In the genomic region with DNA sequence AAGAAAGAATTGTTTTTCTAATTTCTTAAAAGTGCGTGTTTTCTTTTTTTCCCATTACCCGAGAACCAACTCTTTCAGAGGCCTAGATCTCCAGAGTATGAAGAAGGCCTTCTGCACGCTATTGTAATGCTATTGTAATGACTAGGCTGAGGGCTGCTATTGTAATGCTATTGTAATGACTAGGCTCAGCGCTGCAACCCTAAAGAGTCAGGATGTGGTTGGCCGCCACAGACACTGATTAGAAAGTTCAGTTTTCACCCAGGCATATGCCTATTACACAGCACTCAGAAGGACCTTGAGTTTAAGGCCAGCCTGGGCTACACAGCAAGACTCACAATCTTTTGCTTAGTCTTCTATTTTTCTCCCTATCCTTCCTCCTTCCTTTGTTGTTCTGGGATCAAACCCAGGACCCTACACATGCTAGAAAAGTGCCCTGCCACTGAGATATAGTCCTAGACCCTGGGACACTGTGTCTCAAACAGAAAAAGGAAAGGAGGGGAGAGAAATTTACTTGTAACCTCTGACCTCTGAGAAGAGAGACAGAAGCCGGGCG, we compare ENCODE assay signal across 29 mouse cellular contexts. TPM values are rescaled to one million over a fixed set of nuclear protein-coding genes. Genes with fewer than 3 reads are reported as not detected.
DNase-seq lines count a peak whose midpoint lies in the region; ATAC-seq and TF ChIP-seq lines count a peak whose summit lies in the region.
"Had no signal": no experiment of that assay in that cellular context is flagged by ENCODE, and none has a peak within 500 bp of the region (broad histone marks: within the 10 kb centered on the region; RNA-seq: fewer than 3 reads in every experiment).

No protein-coding gene starts in this region.

- DNase-seq in heart, adult 11 months: peak; percentile 72
- DNase-seq in heart, embryonic 10.5 days (ENCODE audit: low spot score): no peak
- DNase-seq in MEL (ENCODE audit: low read depth, low spot score): peak; percentile 54
- peak; percentile 22 to 36 for DNase-seq in natural killer cell, adult 2 months (ENCODE audit: low spot score in 2 of 2)
- no peak for DNase-seq in right cerebral cortex, postnatal 36 days (ENCODE audit: low spot score in 2 of 2)
- DNase-seq in left cerebral cortex, postnatal 14 days (ENCODE audit: low spot score in 2 of 2): no peak
- DNase-seq: adrenal gland, postnatal 14 days; cerebellum, adult 9-11 months; forebrain, postnatal 0 days; gastrocnemius, adult 2 months; kidney, postnatal 10 days; left cerebral cortex, postnatal 4 days; liver; lung, postnatal 10 days; right cerebral cortex, adult 18-20 months had no signal

- H3K4me3 ChIP-seq in heart, embryonic 10.5 days: no peak overlapping the region
- no peak overlapping the region for H3K4me3 ChIP-seq in MEL (ENCODE audit: control insufficient read depth in 1 of 2, insufficient read depth in 1 of 2, low read depth in 2 of 2, low read length in 2 of 2)
- no peak overlapping the region for H3K4me3 ChIP-seq in neural tube, embryonic 15.5 days (replicated peaks)
- H3K4me3 ChIP-seq: gastrocnemius, adult 2 months; heart, embryonic 13.5 days; neural tube, embryonic 12.5 days had no signal

- TF ChIP-seq POLR2A in MEL (IDR thresholded peaks at IDR 0.05; ENCODE audit: control insufficient read depth in 1 of 2, insufficient read depth in 1 of 2, low read depth in 1 of 2, low read length in 2 of 2, poor library complexity in 1 of 2): no peak

- TF ChIP-seq CTCF in MEL (IDR thresholded peaks at IDR 0.05 in 2 of 3, conservative IDR thresholded peaks at IDR 0.05 in 1 of 3; ENCODE audit: control insufficient read depth in 1 of 3, insufficient read depth in 1 of 3, low read depth in 2 of 3, low read length in 3 of 3, poor library complexity in 1 of 3, severe bottlenecking in 1 of 3): no peak

- H3K36me3 ChIP-seq in heart, embryonic 10.5 days: peaks cover 44% of the 10 kb centered on the region
- peaks cover 0 to 5% of the 10 kb centered on the region in 2 experiments; a peak in 3 of 4 replicates for H3K36me3 ChIP-seq in MEL (ENCODE audit: control insufficient read depth in 1 of 2, insufficient read depth in 2 of 2, low read length in 2 of 2)
- H3K36me3 ChIP-seq in neural tube, embryonic 15.5 days: peaks cover 35% of the 10 kb centered on the region

- intact Hi-C loops in left cerebral cortex, postnatal 14 days (cut with DNase I): no loop called here

- peak; percentile 19 to 24; a peak in 2 of 4 replicates for ATAC-seq in hematopoietic stem cell, adult 5-6 weeks (replicated peaks in 1 of 2; ENCODE audit: insufficient read depth in 1 of 2, low FRiP score in 2 of 2, low TSS enrichment in 1 of 2, low read depth in 1 of 2, poor library complexity in 2 of 2, severe bottlenecking in 2 of 2)
- no peak for ATAC-seq in neural tube, embryonic 15.5 days (ENCODE audit: low FRiP score)
- ATAC-seq: forebrain, postnatal 0 days; intestine, postnatal 0 days had no signal

- TF ChIP-seq RAD21 in MEL (IDR thresholded peaks at IDR 0.05; ENCODE audit: low read depth, low read length): no peak

- WGBS in heart, embryonic 10.5 days: 79% methylated on average over 7 of the region's 7 CpGs
- 61% methylated on average over 7 of the region's 7 CpGs for WGBS in neural tube, embryonic 15.5 days

- H3K79me2 ChIP-seq in MEL (ENCODE audit: control insufficient read depth, insufficient read depth, low read length, poor library complexity): peaks cover 2% of the 10 kb centered on the region; the same call in 1 of the 2 replicates

- H3K27me3 ChIP-seq in heart, embryonic 10.5 days (ENCODE audit: insufficient read depth, poor library complexity, severe bottlenecking): no peaks in the 10 kb centered on the region
- no peaks in the 10 kb centered on the region for H3K27me3 ChIP-seq in MEL (ENCODE audit: control insufficient read depth in 1 of 2, insufficient read depth in 2 of 2, low read length in 2 of 2)
- H3K27me3 ChIP-seq in neural tube, embryonic 15.5 days (replicated peaks): no peaks in the 10 kb centered on the region
- H3K27me3 ChIP-seq: heart, embryonic 13.5 days; neural tube, embryonic 12.5 days had no signal

- no peak overlapping the region for H3K4me2 ChIP-seq in neural tube, embryonic 15.5 days
- H3K4me2 ChIP-seq: heart, embryonic 13.5 days; hindbrain, embryonic 14.5 days; neural tube, embryonic 12.5 days had no signal

- H3K9me3 ChIP-seq in heart, embryonic 10.5 days: no peaks in the 10 kb centered on the region
- H3K9me3 ChIP-seq in MEL (replicated peaks; ENCODE audit: insufficient read depth, low read length): no peaks in the 10 kb centered on the region
- H3K9me3 ChIP-seq in neural tube, embryonic 15.5 days (replicated peaks): no peaks in the 10 kb centered on the region
- H3K9me3 ChIP-seq: G1E; heart, embryonic 13.5 days; neural tube, embryonic 12.5 days had no signal

- TF ChIP-seq EP300 in MEL (IDR thresholded peaks at IDR 0.05; ENCODE audit: low read depth in 1 of 2, low read length in 2 of 2): peak in 1 of 2 experiments; percentile 15; a peak in 1 of 4 replicates

- peaks cover 10% of the 10 kb centered on the region for H3K4me1 ChIP-seq in heart, embryonic 10.5 days
- H3K4me1 ChIP-seq in MEL (ENCODE audit: control insufficient read depth in 1 of 2, insufficient read depth in 2 of 2, low read length in 2 of 2): peaks cover 4 to 5% of the 10 kb centered on the region in 2 experiments; a peak in 3 of 4 replicates
- H3K4me1 ChIP-seq in neural tube, embryonic 15.5 days: peaks cover 11% of the 10 kb centered on the region

- H3K27ac ChIP-seq in heart, embryonic 10.5 days: no peak overlapping the region
- H3K27ac ChIP-seq in MEL (ENCODE audit: control insufficient read depth, low read depth, low read length): peak overlapping the region; percentile 68
- no peak overlapping the region for H3K27ac ChIP-seq in neural tube, embryonic 15.5 days (replicated peaks)
- H3K27ac ChIP-seq: gastrocnemius, adult 2 months; heart, embryonic 13.5 days; hindbrain, embryonic 14.5 days; neural tube, embryonic 12.5 days had no signal

- H3K9ac ChIP-seq in MEL (ENCODE audit: control insufficient read depth, low read depth, low read length, poor library complexity, severe bottlenecking): no peak overlapping the region
- H3K9ac ChIP-seq in neural tube, embryonic 15.5 days (replicated peaks): no peak overlapping the region
- H3K9ac ChIP-seq: forebrain, postnatal 0 days; heart, embryonic 13.5 days; hindbrain, embryonic 14.5 days; neural tube, embryonic 12.5 days had no signal

TF ChIP-seq in MEL, 35 proteins besides CTCF, POLR2A, EP300 and RAD21:
- TF ChIP-seq KAT2A (conservative IDR thresholded peaks at IDR 0.05; ENCODE audit: low read depth, low read length): no peak

RNA-seq across cellular contexts. Expression of a gene that starts 4.7 kb away (rescaled TPM):
- polyA plus RNA-seq in heart, embryonic 10.5 days (2016; fragmentation: Nextera tagmentation; extraction: Ambion mirVana): 8.0 and 8.4 TPM in 2 replicates
- total RNA-seq in MEL (2012; rRNA removed): 5.8 and 8.2 TPM in 2 replicates
- 10 to 100 TPM in 1 of 2 experiments, not detected in 1; 17.5 TPM for polyA plus RNA-seq in MEL (2012; ENCODE audit: insufficient read depth in 1 of 2, insufficient read length in 2 of 2, low read depth in 1 of 2, low replicate concordance in 2 of 2, missing spikeins in 1 of 2)
- 4.3 TPM in 2 replicates for total RNA-seq in hematopoietic stem cell, adult 5-6 weeks (2017)
- total RNA-seq in left cerebral cortex, postnatal 14 days (2021): 10 to 100 TPM; 60.1 to 61.1 TPM
- 28.0 and 29.0 TPM in 2 replicates for polyA plus RNA-seq in neural tube, embryonic 15.5 days (2015; fragmentation: Nextera tagmentation; extraction: Ambion mirVana)

RNA-seq across cellular contexts. Expression of a gene that starts 4.9 kb away (rescaled TPM):
- polyA plus RNA-seq in heart, embryonic 10.5 days (2016; fragmentation: Nextera tagmentation; extraction: Ambion mirVana): 13.5 and 15.6 TPM in 2 replicates
- 7.4 and 12.4 TPM in 2 replicates for total RNA-seq in MEL (2012; rRNA removed)
- polyA plus RNA-seq in MEL (2012; ENCODE audit: insufficient read depth in 1 of 2, insufficient read length in 2 of 2, low read depth in 1 of 2, low replicate concordance in 2 of 2, missing spikeins in 1 of 2): 10 to 100 TPM in 1 of 2 experiments, not detected in 1; 15.5 TPM
- 4.1 and 11.3 TPM in 2 replicates for total RNA-seq in hematopoietic stem cell, adult 5-6 weeks (2017)
- 10 to 100 TPM; 24.9 to 28.3 TPM for total RNA-seq in left cerebral cortex, postnatal 14 days (2021)
- polyA plus RNA-seq in neural tube, embryonic 15.5 days (2015; fragmentation: Nextera tagmentation; extraction: Ambion mirVana): 16.5 and 17.3 TPM in 2 replicates

RNA-seq across cellular contexts. Expression of a gene that starts 33.4 kb away (rescaled TPM):
- 2,404 and 4,482 TPM in 2 replicates for polyA plus RNA-seq in heart, embryonic 10.5 days (2016; fragmentation: Nextera tagmentation; extraction: Ambion mirVana)
- total RNA-seq in MEL (2012; rRNA removed): not detected in 2 replicates
- polyA plus RNA-seq in MEL (2012; ENCODE audit: insufficient read depth in 1 of 2, insufficient read length in 2 of 2, low read depth in 1 of 2, low replicate concordance in 2 of 2, missing spikeins in 1 of 2): under 1 TPM in 1 of 2 experiments, not detected in 1; 0.26 TPM
- total RNA-seq in hematopoietic stem cell, adult 5-6 weeks (2017): not detected in 2 replicates
- total RNA-seq in left cerebral cortex, postnatal 14 days (2021): 1 to 10 TPM in 1 of 2 experiments, under 1 TPM in 1; 0.53 to 1.3 TPM
- polyA plus RNA-seq in neural tube, embryonic 15.5 days (2015; fragmentation: Nextera tagmentation; extraction: Ambion mirVana): 1.6 and 1.7 TPM in 2 replicates
- total RNA-seq: adrenal gland, postnatal 14 days; forebrain, postnatal 0 days; G1E; gastrocnemius, adult 2 months had no signal
- polyA plus RNA-seq: embryonic facial prominence, embryonic 14.5 days; G1E; gonadal fat pad, adult 2 months; liver, embryonic 16.5 days; small intestine, adult 2 months had no signal

RNA-seq across cellular contexts. Expression of a gene that starts 48.3 kb away (rescaled TPM):
- 124 and 308 TPM in 2 replicates for polyA plus RNA-seq in heart, embryonic 10.5 days (2016; fragmentation: Nextera tagmentation; extraction: Ambion mirVana)
- total RNA-seq in MEL (2012; rRNA removed): not detected in 2 replicates
- polyA plus RNA-seq in MEL (2012; ENCODE audit: insufficient read depth in 1 of 2, insufficient read length in 2 of 2, low read depth in 1 of 2, low replicate concordance in 2 of 2, missing spikeins in 1 of 2): not detected
- total RNA-seq in hematopoietic stem cell, adult 5-6 weeks (2017): not detected in 2 replicates
- not detected for total RNA-seq in left cerebral cortex, postnatal 14 days (2021)
- 0.33 TPM in 1 of 2 replicates, not detected in the other for polyA plus RNA-seq in neural tube, embryonic 15.5 days (2015; fragmentation: Nextera tagmentation; extraction: Ambion mirVana)
- total RNA-seq: adrenal gland, postnatal 14 days; forebrain, postnatal 0 days; G1E; gastrocnemius, adult 2 months; layer of hippocampus, adult 8-10 months; left cerebral cortex, adult 18-20 months; left cerebral cortex, postnatal 4 days had no signal
- polyA plus RNA-seq: brain, embryonic 14.5 days; embryonic facial prominence, embryonic 14.5 days; G1E; gonadal fat pad, adult 2 months; intestine, postnatal 0 days; liver, embryonic 16.5 days; neural tube, embryonic 12.5 days; small intestine, adult 2 months had no signal

RNA-seq across cellular contexts. Expression of a gene that starts 53.9 kb away (rescaled TPM):
- polyA plus RNA-seq in heart, embryonic 10.5 days (2016; fragmentation: Nextera tagmentation; extraction: Ambion mirVana): 20.8 and 25.5 TPM in 2 replicates
- total RNA-seq in MEL (2012; rRNA removed): 5.0 and 6.4 TPM in 2 replicates
- polyA plus RNA-seq in MEL (2012; ENCODE audit: insufficient read depth in 1 of 2, insufficient read length in 2 of 2, low read depth in 1 of 2, low replicate concordance in 2 of 2, missing spikeins in 1 of 2): 10 to 100 TPM in 1 of 2 experiments, not detected in 1; 16.0 TPM
- 42.2 and 44.9 TPM in 2 replicates for total RNA-seq in hematopoietic stem cell, adult 5-6 weeks (2017)
- 1 to 10 TPM; 5.8 to 8.1 TPM for total RNA-seq in left cerebral cortex, postnatal 14 days (2021)
- 5.2 and 10.4 TPM in 2 replicates for polyA plus RNA-seq in neural tube, embryonic 15.5 days (2015; fragmentation: Nextera tagmentation; extraction: Ambion mirVana)

Comparison
In these comparisons a context has a peak if more than half of its experiments do, and no peak if none do; other contexts are left out.
1. DNase-seq: peak in heart, adult 11 months (single experiment), MEL (single experiment) and natural killer cell, adult 2 months (2 of 2); none in heart, embryonic 10.5 days (single experiment), right cerebral cortex, postnatal 36 days (0 of 2) and left cerebral cortex, postnatal 14 days (0 of 2).